Mouse (Mus musculus) MEL (cell line): ENCODE measurements at regions not wholly inside any gene's neighbourhood (a gene's known extent, or its start where the extent isn't known, plus 50 kb on each side); places are given as distances from the start of the nearest gene placed in this dataset.

Experiments used
- BHLHE40 ChIP-seq: IDR thresholded peaks from 2 replicates; pipeline ENCODE4 v1.6.1; 2012; ENCODE audit warnings: low read depth, mild to moderate bottlenecking, inconsistent platforms, low read length, improper control_type of control experiment, borderline replicate concordance
- EP300 ChIP-seq, 2 experiments: IDR thresholded peaks; 2 replicates each; pipeline ENCODE4 v1.6.1; 2011; ENCODE audit warnings: improper control_type of control experiment in 2 of 2, low read length in 2 of 2, low read depth in 1 of 2, mild to moderate bottlenecking in 1 of 2
- POLR2A ChIP-seq, 2 experiments: IDR thresholded peaks; 2 replicates each; pipeline ENCODE4 v1.6.1; 2011 to 2012; ENCODE audit warnings: low read length in 2 of 2, mild to moderate bottlenecking in 2 of 2, control low read depth in 1 of 2, improper control_type of control experiment in 1 of 2, low read depth in 1 of 2, moderate library complexity in 1 of 2; ENCODE audit not compliant: control insufficient read depth in 1 of 2, insufficient read depth in 1 of 2, poor library complexity in 1 of 2

- TF ChIP-seq POLR2A (IDR thresholded peaks at IDR 0.05; ENCODE audit: control insufficient read depth in 1 of 2, insufficient read depth in 1 of 2, low read depth in 1 of 2, low read length in 2 of 2, poor library complexity in 1 of 2) (no peak), EP300 (IDR thresholded peaks at IDR 0.05; ENCODE audit: low read depth in 1 of 2, low read length in 2 of 2) (no peak), BHLHE40 (no peak)
These were observed 150.8 kb downstream of the Dad1 start for GRCm38 (mm10) chr14:54103115-54103514.
